Mouse (Mus musculus) testis, adult 2 months (tissue): Measurements from ENCODE around the gene Nipsnap1.

ENCODE experiments used
- CTCF ChIP-seq: fragments of 200-500 bp; IDR thresholded peaks from 2 replicates; pipeline ENCODE4 v1.5.1; 2012; ENCODE audit warnings: low read depth, mild to moderate bottlenecking, inconsistent platforms, low read length, moderate library complexity; ENCODE audit not compliant: control insufficient read depth, insufficient read depth, insufficient replicate concordance
- POLR2A ChIP-seq: fragments of 200-500 bp; IDR thresholded peaks from 2 replicates; pipeline ENCODE4 v1.6.1; 2012; ENCODE audit warnings: low read depth, mild to moderate bottlenecking, inconsistent platforms, low read length, moderate library complexity; ENCODE audit not compliant: control insufficient read depth

- no peak for TF ChIP-seq CTCF
- TF ChIP-seq POLR2A: no peak
Measured at GRCm38 (mm10) chr11:4936243-4936642, 62.5 kb downstream of the Nipsnap1 start.
